Mouse (Mus musculus) megakaryocyte-erythroid progenitor cell, adult 5 weeks (primary cell): ENCODE measurements around the gene Neurod1. TPM values are rescaled to one million over a fixed set of nuclear protein-coding genes. Genes with fewer than 3 reads are reported as not detected.

Experiments
- polyA plus RNA-seq: library from polyadenylated mRNA; stranded (reverse); fragments of >175 nt; gene quantifications from 2 replicates; pipeline ENCODE4 v1.2.3, GENCODE M21; 2012

The Neurod1 gene
- 0.03 TPM in 1 of 2 replicates, not detected in the other for polyA plus RNA-seq

GRCm38 (mm10) chr2:79456575-79457349 lies at the start of gene Neurod1, which contains the start of gene Cerkl:
TSS of gene Neurod1 (minus strand) at chr2:79456751.
TSS of gene Cerkl (minus strand) at chr2:79456785.

Other genes starting within 250 kb of the Neurod1 start
- 14.2 and 23.5 TPM in 2 replicates for gene Itga4, start 201.3 kb downstream of the Neurod1 start, polyA plus RNA-seq
- 0.76 and 2.9 TPM in 2 replicates for gene Cerkl, start within 50 bp of the Neurod1 start, polyA plus RNA-seq
- gene Itprid2, start 178.6 kb upstream of the Neurod1 start, polyA plus RNA-seq, result 10.2 and 21.0 TPM in 2 replicates